Mouse (Mus musculus) activated CD4-positive, CD25-positive, alpha-beta regulatory T cell, adult 4 months (primary cell): ENCODE data around the gene Stx2. TPM values are rescaled to one million over a fixed set of nuclear protein-coding genes. Genes with fewer than 3 reads are reported as not detected.
"Not testable (repeated sequence)": the region's sequence is repeated elsewhere in the genome, so short reads cannot be mapped to it uniquely, and the experiment has no call there.

Experiments
- ATAC-seq: one replicate; pipeline ENCODE4 v1.8.0; 2017
- polyA plus RNA-seq, 2 experiments: library from polyadenylated mRNA; unstranded; fragments of 100-300 nt; shearing (Covaris generic); gene quantifications; one replicate each; pipeline ENCODE4 v1.2.1; 2017

Gene Stx2
- polyA plus RNA-seq, 2 experiments from 2014 or later, result 0.88 to 3.0 TPM

DNA sequence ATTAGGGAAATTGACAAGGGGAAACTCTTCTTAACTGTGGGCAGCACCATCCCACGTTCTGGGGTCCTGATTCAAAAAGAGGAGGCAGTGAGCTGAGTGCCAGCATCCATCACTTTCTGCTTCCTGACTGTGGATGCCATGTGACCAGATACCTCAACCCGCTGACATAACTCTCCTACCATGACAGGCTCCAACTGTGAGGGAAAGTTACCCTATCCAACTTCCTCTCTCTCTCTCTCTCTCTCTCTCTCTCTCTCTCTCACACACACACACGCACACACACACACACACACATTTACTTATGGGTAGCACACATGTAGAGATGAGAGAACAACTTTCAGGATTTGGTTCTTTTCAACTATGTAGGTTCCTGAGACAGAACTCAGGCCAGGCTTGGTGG lies 1.2 kb upstream of the Stx2 start:
- no peak for ATAC-seq

DNA sequence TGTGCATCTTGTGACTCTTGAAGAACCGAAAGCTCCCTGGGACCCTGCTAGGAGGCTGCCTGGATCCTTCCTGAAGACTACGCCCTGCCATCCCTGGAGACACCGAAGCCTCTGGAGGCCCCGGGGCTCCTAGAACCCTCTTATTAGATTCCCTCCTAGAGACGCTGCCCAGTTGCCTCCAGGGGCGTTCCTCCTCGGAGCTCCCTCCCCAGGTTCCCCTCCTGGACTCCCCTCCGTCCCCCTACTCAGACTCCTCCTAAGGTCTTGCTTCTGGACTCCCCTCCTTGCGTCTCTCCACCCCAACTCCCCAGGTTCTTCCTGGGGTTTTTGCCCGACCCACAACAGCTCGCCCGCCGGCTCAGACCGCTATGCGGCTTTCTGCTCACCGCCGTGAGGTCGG lies 366 bp downstream of the Stx2 start:
- peak; percentile 34 for ATAC-seq

DNA sequence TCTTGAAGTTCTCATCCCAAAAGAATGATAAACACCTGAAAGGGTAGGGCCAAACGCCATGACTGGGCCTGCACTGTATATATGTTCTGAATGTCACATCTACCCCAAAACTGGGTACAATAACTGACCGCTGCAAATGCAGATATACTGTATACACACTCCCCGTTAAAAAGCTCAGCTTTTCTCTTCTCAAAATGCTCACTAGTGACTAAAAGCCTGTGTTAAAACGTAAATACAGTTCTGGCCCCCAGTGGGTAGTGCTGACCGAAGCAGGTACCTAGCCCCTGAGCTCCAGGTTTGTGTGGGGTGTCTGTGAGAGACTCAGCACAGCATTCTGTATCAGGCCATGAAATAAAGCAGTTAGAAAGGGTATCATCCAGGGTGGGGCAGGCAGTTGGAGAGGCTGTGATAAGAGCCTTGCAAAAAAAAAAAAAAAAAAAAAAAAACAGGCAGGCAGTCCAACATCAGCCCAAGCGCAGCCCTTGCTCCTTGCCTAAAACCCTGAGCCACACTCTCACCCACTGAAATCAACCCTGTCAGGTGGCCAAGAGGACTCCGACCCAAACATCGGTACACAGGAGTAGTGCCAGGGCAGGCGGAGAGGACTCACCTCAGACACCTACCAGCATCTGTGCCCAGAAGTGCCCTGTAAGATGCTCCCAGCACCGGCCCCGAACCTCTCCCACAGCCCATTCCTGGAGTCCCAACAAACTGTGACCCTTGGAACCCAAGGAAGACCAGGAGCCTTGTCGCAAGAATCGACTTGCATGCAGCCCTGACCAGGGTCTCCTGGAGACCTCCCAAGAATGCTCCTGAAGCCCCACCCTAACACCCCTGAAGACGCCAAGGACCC lies 1.0 kb downstream of the Stx2 start:
- no peak for ATAC-seq

DNA sequence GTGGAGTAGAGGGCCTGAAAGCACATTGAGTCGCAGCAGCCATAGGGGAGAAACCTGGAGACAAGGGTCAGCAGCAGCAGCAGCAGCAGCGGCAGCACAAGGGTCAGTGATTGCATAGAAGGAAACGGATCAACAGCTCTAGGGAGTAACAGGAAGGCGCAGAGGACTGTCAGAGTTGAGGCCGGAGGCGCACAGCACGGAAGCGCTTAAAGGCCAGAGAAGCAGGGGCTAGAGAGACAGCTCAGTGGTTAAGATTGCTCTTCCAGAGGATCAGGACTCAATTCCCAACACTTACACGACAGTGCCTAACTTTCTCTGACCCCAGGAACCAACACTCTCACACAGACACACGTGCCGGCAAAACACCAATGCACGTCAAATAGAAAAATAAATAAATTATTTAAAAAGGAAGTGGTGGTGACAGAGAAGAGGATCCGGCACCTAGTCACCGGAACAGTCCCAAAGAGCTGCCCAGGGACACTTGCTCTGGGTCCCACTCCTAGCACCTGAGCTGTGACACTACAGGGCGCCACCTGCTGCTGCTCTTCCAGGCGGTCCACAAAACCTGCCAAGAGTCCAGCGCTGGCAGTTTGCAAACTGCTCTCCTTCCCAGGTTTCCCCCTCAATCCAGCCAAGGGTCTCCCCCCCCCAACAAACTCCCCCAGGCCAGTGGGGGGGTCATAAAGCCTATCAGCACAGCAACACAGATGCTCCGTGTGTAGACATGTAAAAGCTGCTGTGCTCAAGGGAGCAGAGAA lies 2.2 kb downstream of the Stx2 start:
- ATAC-seq, result no peak

- ATAC-seq, result no peak
Measured at GRCm38 (mm10) chr5:129005416-129005815, 3.0 kb downstream of the Stx2 start.

DNA sequence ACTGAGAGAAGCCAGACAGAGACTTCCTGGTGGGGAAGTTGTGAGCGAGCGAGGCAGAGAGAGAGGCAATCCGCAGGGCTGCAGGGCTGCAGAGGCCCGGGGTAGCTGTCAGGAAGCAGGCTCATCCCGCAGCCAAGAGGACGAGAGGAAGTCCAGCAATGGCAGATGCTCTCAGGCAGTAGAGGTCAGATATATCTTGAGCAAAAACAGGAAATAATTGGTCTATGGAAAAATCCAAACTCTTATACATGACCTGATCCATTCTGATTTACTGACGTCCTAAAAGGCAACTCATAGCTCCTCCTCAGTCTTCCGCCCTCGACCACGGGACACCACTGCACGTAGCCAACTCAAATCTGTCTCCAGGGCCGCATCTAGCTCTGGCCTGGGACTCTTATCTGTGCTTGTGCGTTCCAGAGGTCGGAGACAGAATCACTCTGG lies 5.8 kb downstream of the Stx2 start:
- ATAC-seq, result no peak

DNA sequence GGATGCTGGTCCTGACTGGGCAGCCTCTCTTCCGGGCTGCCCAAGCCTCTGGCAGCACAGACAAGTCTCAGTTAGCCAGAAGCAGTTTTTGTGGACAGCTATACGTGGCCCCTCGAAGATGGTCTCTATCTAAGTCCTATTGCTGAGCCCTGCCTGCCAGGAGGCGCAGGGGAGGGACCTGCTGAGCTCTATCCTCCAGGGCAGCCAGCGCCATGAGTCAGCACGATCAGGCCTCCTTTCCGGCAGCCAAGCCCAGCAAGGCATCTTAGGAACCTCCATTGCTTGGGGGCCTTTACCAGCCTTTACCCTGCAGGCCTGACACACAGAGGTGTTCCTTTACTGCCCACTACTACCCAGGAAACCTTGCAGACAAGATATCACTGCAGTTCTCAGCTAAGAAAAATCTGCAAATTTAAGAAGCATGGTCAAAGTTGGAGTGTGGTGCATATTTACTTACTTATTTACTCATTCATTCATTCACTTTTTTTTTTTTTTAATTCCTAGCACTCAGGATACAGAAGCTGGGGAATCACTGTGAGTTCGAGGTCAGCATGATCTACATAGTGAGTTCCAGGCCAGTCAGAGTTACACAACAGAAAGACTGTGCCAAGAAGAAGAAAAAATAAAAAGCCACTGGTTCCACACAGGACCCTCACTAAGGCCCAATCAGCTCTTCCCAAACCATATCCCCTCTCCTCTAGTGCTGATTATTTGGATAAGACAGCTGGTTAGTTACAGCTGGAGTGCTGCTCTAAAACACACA lies 7.5 kb downstream of the Stx2 start:
- no peak for ATAC-seq

- ATAC-seq, result no peak
Measured at GRCm38 (mm10) chr5:128987141-128987954, 21.0 kb downstream of the Stx2 start.

DNA sequence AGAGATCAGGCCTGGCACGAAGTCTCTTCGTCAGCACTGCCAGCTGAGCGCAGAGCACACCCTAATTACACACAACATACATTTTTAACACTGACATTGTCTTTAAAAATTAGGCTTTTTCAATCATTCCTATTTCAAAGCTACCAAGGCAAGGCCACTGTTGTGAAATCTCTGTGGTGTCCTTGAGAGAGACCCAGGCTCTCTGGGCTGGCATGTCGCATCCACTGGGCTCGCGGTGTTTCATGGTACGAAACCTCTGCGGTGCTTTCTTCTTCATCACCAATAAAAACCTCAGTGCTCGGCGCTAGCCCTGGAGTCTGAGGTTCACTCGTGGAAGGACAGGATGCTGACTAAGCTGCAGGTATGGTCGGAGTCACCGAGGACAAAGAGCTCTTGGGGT lies 22.4 kb downstream of the Stx2 start:
- ATAC-seq, result no peak

DNA sequence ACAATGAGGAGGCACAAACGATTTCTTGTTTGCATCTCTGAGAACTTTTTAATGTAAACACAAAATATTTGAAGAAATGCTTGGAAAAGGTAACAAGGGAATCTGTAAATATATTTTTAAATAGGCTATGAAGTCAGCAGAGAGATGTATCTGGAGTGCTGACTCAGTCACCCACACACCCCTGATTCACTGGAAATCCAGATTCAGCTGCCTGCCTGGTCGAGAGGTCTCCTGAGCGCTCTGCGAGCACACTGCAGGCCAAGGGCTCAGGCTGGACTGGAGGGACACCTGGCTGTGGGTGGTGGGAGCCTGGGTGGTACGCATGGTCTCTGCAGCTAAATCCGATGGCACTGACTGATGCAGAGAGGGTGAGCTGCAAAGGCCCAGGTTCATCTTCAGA lies 23.8 kb downstream of the Stx2 start:
- ATAC-seq, result no peak

GRCm38 (mm10) chr5:128981607-128982006 lies 26.8 kb downstream of the Stx2 start:
- peak; percentile 72 for ATAC-seq

DNA sequence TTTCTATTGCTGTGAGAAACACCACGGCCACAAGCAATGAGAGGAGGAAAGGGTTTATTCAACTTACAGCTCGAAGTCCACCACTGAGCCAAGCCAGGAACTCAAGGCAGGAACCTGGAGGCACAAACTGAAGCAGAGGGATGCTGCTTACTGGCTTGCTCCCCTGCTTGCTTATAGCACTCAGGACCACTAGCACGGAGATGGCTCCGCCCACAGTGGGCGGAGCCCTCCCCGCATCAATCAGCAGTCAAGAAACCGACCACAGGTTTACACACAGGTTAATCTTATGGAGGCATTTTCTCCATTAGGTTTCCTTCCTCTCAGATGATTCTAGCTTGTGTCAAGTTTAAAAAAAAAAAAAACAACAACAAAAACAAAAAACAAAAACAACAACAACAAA lies 27.5 kb downstream of the Stx2 start:
- ATAC-seq, result no peak

- ATAC-seq, result no peak
Measured at GRCm38 (mm10) chr5:128978957-128979356, 29.4 kb downstream of the Stx2 start.

GRCm38 (mm10) chr5:128977466-128977865 lies 30.9 kb downstream of the Stx2 start:
- ATAC-seq, result peak; percentile 23

DNA sequence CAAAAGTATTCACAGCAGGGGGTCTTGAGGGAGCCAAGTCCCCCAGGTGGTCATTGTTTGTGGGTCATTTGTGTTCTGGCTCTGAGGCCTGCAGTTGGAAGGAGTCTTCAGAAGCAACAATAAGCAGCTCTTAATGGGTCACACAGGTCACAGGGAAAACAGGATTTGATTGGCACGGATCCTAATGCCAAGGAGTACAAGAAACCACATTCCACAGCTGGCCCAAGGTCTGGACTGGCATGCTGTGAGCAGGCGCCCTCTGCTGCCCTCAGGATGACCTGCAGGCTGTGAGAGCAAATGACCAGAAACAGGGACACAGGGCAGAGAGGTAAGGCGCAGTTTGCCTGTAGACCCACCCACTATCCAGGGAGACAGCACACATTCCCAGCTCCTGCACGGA lies 32.1 kb downstream of the Stx2 start:
- ATAC-seq, result no peak

GRCm38 (mm10) chr5:128971298-128971697 lies 37.1 kb downstream of the Stx2 start:
- ATAC-seq, result peak; percentile 63

GRCm38 (mm10) chr5:128970878-128971277 lies 37.5 kb downstream of the Stx2 start:
- ATAC-seq, result no peak

DNA sequence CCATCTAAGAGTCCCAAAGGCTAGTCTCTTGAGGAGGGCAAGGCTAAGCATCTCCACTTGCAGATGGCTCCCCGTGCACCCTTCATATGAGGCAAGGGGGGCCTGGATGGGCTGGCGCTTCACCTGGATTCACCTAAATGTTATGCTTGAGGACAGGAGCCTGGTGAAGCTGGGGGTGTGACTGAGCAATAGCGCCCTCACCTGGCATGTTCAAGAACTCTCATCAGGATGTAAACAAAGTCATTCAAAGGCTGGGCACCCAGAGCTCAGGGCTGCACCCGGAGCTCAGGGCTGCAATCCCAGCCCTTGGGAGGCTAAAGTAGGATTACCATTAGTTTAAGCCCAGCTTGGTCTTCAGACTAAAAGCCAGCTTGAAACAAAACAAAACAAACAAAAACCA lies 44.0 kb downstream of the Stx2 start:
- no peak for ATAC-seq

- ATAC-seq, result no peak
Measured at GRCm38 (mm10) chr5:128958916-128959315, 49.5 kb downstream of the Stx2 start.

GRCm38 (mm10) chr5:128954371-128954770 lies 54.0 kb downstream of the Stx2 start:
- ATAC-seq, result not testable (repeated sequence)

GRCm38 (mm10) chr5:128953278-128954070 lies 54.9 kb downstream of the Stx2 start, which contains the start of gene Rimbp2:
Gene Rimbp2, minus strand, starts transcription at chr5:128953486.
- no peak for ATAC-seq
